Mouse (Mus musculus) neural tube, embryonic 11.5 days (tissue): Measurements from ENCODE around the gene Ptger4. TPM values are rescaled to one million over a fixed set of nuclear protein-coding genes. Genes with fewer than 3 reads are reported as not detected.
"Not testable (repeated sequence)": the region's sequence is repeated elsewhere in the genome, so short reads cannot be mapped to it uniquely, and the experiment has no call there.

ENCODE experiments used
- ATAC-seq: fragments of 200-750 bp; cut with Nextera tagmentation; 2 replicates; pipeline ENCODE4 v1.8.0; 2017; ENCODE audit warnings: moderate number of reproducible peaks, mild to moderate bottlenecking, moderate TSS enrichment, moderate library complexity; ENCODE audit not compliant: insufficient read depth, low FRiP score, low TSS enrichment
- DNase-seq: peaks from one replicate; pipeline ENCODE4 v3.0.0-alpha.2; 2015; ENCODE audit warnings: low spot score
- H3K27ac ChIP-seq: fragments of 300-500 bp; sonication (generic); 2 replicates; pipeline ENCODE4 v1.5.1; 2014; ENCODE audit warnings: low read depth, mild to moderate bottlenecking, low read length
- H3K27me3 ChIP-seq: fragments of 300-500 bp; sonication (generic); 2 replicates; pipeline ENCODE4 v1.6.1; 2014; ENCODE audit warnings: mild to moderate bottlenecking, low read length, mixed read lengths; ENCODE audit not compliant: control insufficient read depth, insufficient read depth
- H3K36me3 ChIP-seq: fragments of 300-500 bp; sonication (generic); 2 replicates; pipeline ENCODE4 v1.6.1; 2014; ENCODE audit warnings: mild to moderate bottlenecking, low read length, moderate library complexity, mixed read lengths; ENCODE audit not compliant: control insufficient read depth, insufficient read depth
- H3K4me1 ChIP-seq: fragments of 300-500 bp; sonication (generic); 2 replicates; pipeline ENCODE4 v1.6.1; 2014; ENCODE audit warnings: low read length, mixed read lengths; ENCODE audit not compliant: control insufficient read depth, insufficient read depth
- H3K4me2 ChIP-seq: fragments of 300-500 bp; sonication (generic); 2 replicates; pipeline ENCODE4 v1.6.1; 2014; ENCODE audit warnings: low read depth, mild to moderate bottlenecking, moderate library complexity
- H3K4me3 ChIP-seq: fragments of 300-500 bp; sonication (generic); 2 replicates; pipeline ENCODE4 v1.5.1; 2014; ENCODE audit warnings: low read depth, low read length
- H3K9ac ChIP-seq: fragments of 300-500 bp; sonication (generic); 2 replicates; pipeline ENCODE4 v1.6.1; 2014; ENCODE audit warnings: mild to moderate bottlenecking, low read length
- H3K9me3 ChIP-seq: fragments of 300-500 bp; sonication (generic); 2 replicates; pipeline ENCODE4 v1.6.1; 2016; ENCODE audit warnings: low read length; ENCODE audit not compliant: control insufficient read depth
- WGBS: fragments of 180-500 bp; shearing (Covaris S2); extraction: QIAGEN DNeasy Blood & Tissue Kit; methylation state at CpG from one replicate; pipeline ENCODE4 v1.1.7; 2014; 5-methylcytosine and 5-hydroxymethylcytosine counted together
- polyA plus RNA-seq: library from polyadenylated mRNA; unstranded; fragments of >200 nt; fragmentation: Nextera tagmentation; extraction: Ambion mirVana; gene quantifications from 2 replicates; pipeline ENCODE4 v1.2.1, GENCODE M21; 2014

Gene Ptger4
- polyA plus RNA-seq, 1 experiment from 2014 or later: 1.3 TPM

- no peaks in the 10 kb centered on the region for H3K9me3 ChIP-seq
- DNase-seq: no peak
- no peaks in the 10 kb centered on the region for H3K27me3 ChIP-seq
- no peaks in the 10 kb centered on the region for H3K36me3 ChIP-seq
- H3K27ac ChIP-seq: no peak overlapping the region
- H3K4me3 ChIP-seq: no peak overlapping the region
- no peaks in the 10 kb centered on the region for H3K4me1 ChIP-seq
- no peak overlapping the region for H3K9ac ChIP-seq
- H3K4me2 ChIP-seq: no peak overlapping the region
- ATAC-seq: no peak
- 44% methylated on average over 8 of the region's 8 CpGs for WGBS
These were observed 8.5 kb downstream of the Ptger4 start for GRCm38 (mm10) chr15:5235527-5235926.

- no peak for ATAC-seq
- DNase-seq: no peak
- 90% methylated on average over 16 of the region's 16 CpGs for WGBS
- Histone ChIP-seq H3K4me1 (no peaks in the 10 kb centered on the region), H3K4me2 (no peak overlapping the region), H3K9me3 (no peaks in the 10 kb centered on the region), H3K27ac (no peak overlapping the region), H3K9ac (no peak overlapping the region), H3K36me3 (no peaks in the 10 kb centered on the region), H3K4me3 (no peak overlapping the region), H3K27me3 (no peaks in the 10 kb centered on the region)
These were observed 9.3 kb downstream of the Ptger4 start for GRCm38 (mm10) chr15:5234659-5235058.

- H3K36me3 ChIP-seq, DNase-seq, H3K4me2 ChIP-seq, H3K4me1 ChIP-seq, H3K9ac ChIP-seq, H3K27me3 ChIP-seq, H3K9me3 ChIP-seq, ATAC-seq, H3K27ac ChIP-seq, H3K4me3 ChIP-seq: not testable (repeated sequence)
- 88% methylated on average over 10 of the region's 10 CpGs for WGBS
These were observed 13.2 kb downstream of the Ptger4 start for GRCm38 (mm10) chr15:5230746-5231145.

- WGBS: 92% methylated on average over 6 of the region's 6 CpGs
- Histone ChIP-seq H3K4me2 (no peak overlapping the region), H3K4me1 (no peaks in the 10 kb centered on the region), H3K36me3 (no peaks in the 10 kb centered on the region), H3K4me3 (no peak overlapping the region), H3K27ac (no peak overlapping the region), H3K9ac (no peak overlapping the region), H3K27me3 (no peaks in the 10 kb centered on the region), H3K9me3 (no peaks in the 10 kb centered on the region)
- ATAC-seq (no peak), DNase-seq (no peak)
These were observed 23.5 kb downstream of the Ptger4 start for GRCm38 (mm10) chr15:5220491-5220890.

- H3K4me2 ChIP-seq: no peak overlapping the region
- H3K4me1 ChIP-seq: no peaks in the 10 kb centered on the region
- ATAC-seq (no peak), DNase-seq (no peak)
- no peak overlapping the region for H3K27ac ChIP-seq
- no peak overlapping the region for H3K4me3 ChIP-seq
- H3K36me3 ChIP-seq: no peaks in the 10 kb centered on the region
- H3K9me3 ChIP-seq: no peaks in the 10 kb centered on the region
- H3K9ac ChIP-seq: no peak overlapping the region
- WGBS: 100% methylated on average over 3 of the region's 3 CpGs
- no peaks in the 10 kb centered on the region for H3K27me3 ChIP-seq
These were observed 34.9 kb downstream of the Ptger4 start for GRCm38 (mm10) chr15:5209116-5209515.

GRCm38 (mm10) chr15:5205222-5205621 lies 38.8 kb downstream of the Ptger4 start:
- Histone ChIP-seq H3K27me3 (no peaks in the 10 kb centered on the region), H3K27ac (no peak overlapping the region), H3K4me2 (no peak overlapping the region), H3K4me3 (no peak overlapping the region), H3K4me1 (no peaks in the 10 kb centered on the region), H3K9ac (no peak overlapping the region), H3K9me3 (no peaks in the 10 kb centered on the region), H3K36me3 (no peaks in the 10 kb centered on the region)
- ATAC-seq (no peak), DNase-seq (no peak)
- WGBS: 92% methylated on average over 9 of the region's 9 CpGs

- 61% methylated on average over 4 of the region's 4 CpGs for WGBS
- no peak overlapping the region for H3K27ac ChIP-seq
- H3K9me3 ChIP-seq: no peaks in the 10 kb centered on the region
- no peak overlapping the region for H3K9ac ChIP-seq
- H3K4me2 ChIP-seq: no peak overlapping the region
- H3K4me3 ChIP-seq: no peak overlapping the region
- ATAC-seq (no peak), DNase-seq (no peak)
- no peaks in the 10 kb centered on the region for H3K4me1 ChIP-seq
- H3K36me3 ChIP-seq: no peaks in the 10 kb centered on the region
- H3K27me3 ChIP-seq: no peaks in the 10 kb centered on the region
These were observed 47.3 kb downstream of the Ptger4 start for GRCm38 (mm10) chr15:5196691-5197090.

- 45% methylated on average over 4 of the region's 4 CpGs for WGBS
These were observed 47.9 kb downstream of the Ptger4 start for GRCm38 (mm10) chr15:5195987-5196514.

GRCm38 (mm10) chr15:5194931-5195330 lies 49.1 kb downstream of the Ptger4 start:
- WGBS: 89% methylated on average over 9 of the region's 9 CpGs
- ATAC-seq (no peak), DNase-seq (no peak)
- no peak overlapping the region for H3K4me3 ChIP-seq
- no peak overlapping the region for H3K4me2 ChIP-seq
- H3K4me1 ChIP-seq: no peaks in the 10 kb centered on the region
- no peak overlapping the region for H3K27ac ChIP-seq
- H3K9ac ChIP-seq: no peak overlapping the region
- no peaks in the 10 kb centered on the region for H3K27me3 ChIP-seq
- H3K9me3 ChIP-seq: no peaks in the 10 kb centered on the region
- no peaks in the 10 kb centered on the region for H3K36me3 ChIP-seq

More at GRCm38 (mm10) chr15:5195987-5196514, 47.9 kb downstream of the Ptger4 start:
- no peaks in the 10 kb centered on the region for H3K4me1 ChIP-seq
- no peak overlapping the region for H3K4me2 ChIP-seq
- ATAC-seq (no peak), DNase-seq (no peak)
- no peaks in the 10 kb centered on the region for H3K9me3 ChIP-seq
- no peak overlapping the region for H3K27ac ChIP-seq
- H3K27me3 ChIP-seq: no peaks in the 10 kb centered on the region
- no peaks in the 10 kb centered on the region for H3K36me3 ChIP-seq
- no peak overlapping the region for H3K9ac ChIP-seq
- no peak overlapping the region for H3K4me3 ChIP-seq
